Mouse (Mus musculus): ENCODE data around the gene Smim4. TPM values are rescaled to one million over a fixed set of nuclear protein-coding genes. Genes with fewer than 3 reads are reported as not detected.

Gene Smim4
- polyA plus RNA-seq, 1 experiment from 2014 or later: 65.7 TPM

GRCm38 (mm10) chr14:31112187-31112586, 16.6 kb downstream of the Smim4 start:
- Histone ChIP-seq H3K27me3 (no peaks in the 10 kb centered on the region), H3K9ac (replicated peaks) (no peak overlapping the region), H3K4me3 (replicated peaks) (no peak overlapping the region), H3K9me3 (no peaks in the 10 kb centered on the region), H3K36me3 (peaks cover 95% of the 10 kb centered on the region), H3K4me1 (replicated peaks) (no peaks in the 10 kb centered on the region), H3K27ac (no peak overlapping the region), H3K4me2 (no peak overlapping the region)
- 84% methylated on average over 5 of the region's 5 CpGs for WGBS
- ATAC-seq (ENCODE audit: insufficient number of reproducible peaks, insufficient read depth, low FRiP score, low TSS enrichment, low read depth): no peak

- peaks cover 95% of the 10 kb centered on the region for H3K36me3 ChIP-seq
- no peaks in the 10 kb centered on the region for H3K27me3 ChIP-seq
- ATAC-seq (ENCODE audit: insufficient number of reproducible peaks, insufficient read depth, low FRiP score, low TSS enrichment, low read depth): no peak
- H3K4me2 ChIP-seq: no peak overlapping the region
- no peak overlapping the region for H3K9ac ChIP-seq (replicated peaks)
- H3K4me3 ChIP-seq (replicated peaks): no peak overlapping the region
- no peaks in the 10 kb centered on the region for H3K4me1 ChIP-seq (replicated peaks)
- H3K9me3 ChIP-seq: no peaks in the 10 kb centered on the region
- WGBS: 78% methylated on average over 3 of the region's 3 CpGs
- H3K27ac ChIP-seq: no peak overlapping the region
Observed at GRCm38 (mm10) chr14:31110613-31111012, 18.1 kb downstream of the Smim4 start.

GRCm38 (mm10) chr14:31105156-31105555, 23.6 kb downstream of the Smim4 start:
- Histone ChIP-seq H3K27me3 (no peaks in the 10 kb centered on the region), H3K4me1 (replicated peaks) (no peaks in the 10 kb centered on the region), H3K27ac (no peak overlapping the region), H3K36me3 (peaks cover 74% of the 10 kb centered on the region), H3K4me3 (replicated peaks) (no peak overlapping the region), H3K9ac (replicated peaks) (no peak overlapping the region), H3K9me3 (no peaks in the 10 kb centered on the region), H3K4me2 (no peak overlapping the region)
- 82% methylated on average over 2 of the region's 2 CpGs for WGBS
- no peak for ATAC-seq (ENCODE audit: insufficient number of reproducible peaks, insufficient read depth, low FRiP score, low TSS enrichment, low read depth)

GRCm38 (mm10) chr14:31089918-31090317, 38.8 kb downstream of the Smim4 start:
- no peak for ATAC-seq (ENCODE audit: insufficient number of reproducible peaks, insufficient read depth, low FRiP score, low TSS enrichment, low read depth)

GRCm38 (mm10) chr14:31088515-31088914, 40.2 kb downstream of the Smim4 start:
- Histone ChIP-seq H3K9ac (replicated peaks) (no peak overlapping the region), H3K36me3 (peaks cover 87% of the 10 kb centered on the region), H3K27me3 (no peaks in the 10 kb centered on the region), H3K4me3 (replicated peaks) (no peak overlapping the region), H3K4me2 (no peak overlapping the region), H3K9me3 (no peaks in the 10 kb centered on the region), H3K4me1 (replicated peaks) (no peaks in the 10 kb centered on the region), H3K27ac (no peak overlapping the region)
- ATAC-seq (ENCODE audit: insufficient number of reproducible peaks, insufficient read depth, low FRiP score, low TSS enrichment, low read depth): no peak
- 98% methylated on average over 2 of the region's 2 CpGs for WGBS

More at GRCm38 (mm10) chr14:31089918-31090317, 38.8 kb downstream of the Smim4 start:
- 85% methylated on average over 1 of the region's 1 CpGs for WGBS
- H3K4me2 ChIP-seq: no peak overlapping the region
- H3K4me3 ChIP-seq (replicated peaks): no peak overlapping the region
- H3K27ac ChIP-seq: no peak overlapping the region
- H3K4me1 ChIP-seq (replicated peaks): no peaks in the 10 kb centered on the region
- H3K9ac ChIP-seq (replicated peaks): no peak overlapping the region
- no peaks in the 10 kb centered on the region for H3K9me3 ChIP-seq
- H3K36me3 ChIP-seq: peaks cover 92% of the 10 kb centered on the region
- no peaks in the 10 kb centered on the region for H3K27me3 ChIP-seq

GRCm38 (mm10) chr14:31087433-31087832, 41.3 kb downstream of the Smim4 start:
- Histone ChIP-seq H3K4me2 (no peak overlapping the region), H3K27ac (no peak overlapping the region), H3K27me3 (no peaks in the 10 kb centered on the region), H3K9ac (replicated peaks) (no peak overlapping the region), H3K9me3 (no peaks in the 10 kb centered on the region), H3K4me1 (replicated peaks) (no peaks in the 10 kb centered on the region), H3K36me3 (peaks cover 87% of the 10 kb centered on the region), H3K4me3 (replicated peaks) (no peak overlapping the region)
- WGBS: 81% methylated on average over 6 of the region's 6 CpGs
- ATAC-seq (ENCODE audit: insufficient number of reproducible peaks, insufficient read depth, low FRiP score, low TSS enrichment, low read depth): no peak

GRCm38 (mm10) chr14:31081147-31081546, 47.6 kb downstream of the Smim4 start:
- no peaks in the 10 kb centered on the region for H3K9me3 ChIP-seq
- H3K36me3 ChIP-seq: peaks cover 79% of the 10 kb centered on the region
- H3K27me3 ChIP-seq: no peaks in the 10 kb centered on the region
- no peaks in the 10 kb centered on the region for H3K4me1 ChIP-seq (replicated peaks)
- no peak overlapping the region for H3K9ac ChIP-seq (replicated peaks)
- no peak overlapping the region for H3K27ac ChIP-seq
- H3K4me3 ChIP-seq (replicated peaks): no peak overlapping the region
- ATAC-seq (ENCODE audit: insufficient number of reproducible peaks, insufficient read depth, low FRiP score, low TSS enrichment, low read depth): no peak
- H3K4me2 ChIP-seq: no peak overlapping the region

GRCm38 (mm10) chr14:31079313-31080028, 49.3 kb downstream of the Smim4 start:
- H3K9me3 ChIP-seq: no peaks in the 10 kb centered on the region
- peak overlapping the region; percentile 4; the same call in 1 of the 2 replicates for H3K27ac ChIP-seq
- no peak for ATAC-seq (ENCODE audit: insufficient number of reproducible peaks, insufficient read depth, low FRiP score, low TSS enrichment, low read depth)
- H3K36me3 ChIP-seq: peaks cover 82% of the 10 kb centered on the region
- H3K9ac ChIP-seq (replicated peaks): no peak overlapping the region
- no peaks in the 10 kb centered on the region for H3K4me1 ChIP-seq (replicated peaks)
- no peak overlapping the region for H3K4me2 ChIP-seq
- H3K4me3 ChIP-seq (replicated peaks): no peak overlapping the region
- no peaks in the 10 kb centered on the region for H3K27me3 ChIP-seq
- WGBS: 93% methylated on average over 3 of the region's 3 CpGs

GRCm38 (mm10) chr14:31078597-31079208, 50.1 kb downstream of the Smim4 start:
- Histone ChIP-seq H3K36me3 (peaks cover 86% of the 10 kb centered on the region), H3K4me1 (replicated peaks) (no peaks in the 10 kb centered on the region), H3K27me3 (no peaks in the 10 kb centered on the region), H3K9ac (replicated peaks) (no peak overlapping the region), H3K27ac (peak overlapping the region; percentile 4; the same call in 1 of the 2 replicates), H3K4me3 (replicated peaks) (no peak overlapping the region), H3K4me2 (no peak overlapping the region), H3K9me3 (no peaks in the 10 kb centered on the region)
- WGBS: 97% methylated on average over 3 of the region's 3 CpGs
- no peak for ATAC-seq (ENCODE audit: insufficient number of reproducible peaks, insufficient read depth, low FRiP score, low TSS enrichment, low read depth)

GRCm38 (mm10) chr14:31069086-31069733, 59.5 kb downstream of the Smim4 start:
- H3K4me2 ChIP-seq: no peak overlapping the region
- 96% methylated on average over 4 of the region's 4 CpGs for WGBS
- H3K36me3 ChIP-seq: peaks cover 81% of the 10 kb centered on the region
- no peak overlapping the region for H3K27ac ChIP-seq
- ATAC-seq (ENCODE audit: insufficient number of reproducible peaks, insufficient read depth, low FRiP score, low TSS enrichment, low read depth): no peak
- no peaks in the 10 kb centered on the region for H3K9me3 ChIP-seq
- no peaks in the 10 kb centered on the region for H3K4me1 ChIP-seq (replicated peaks)
- no peak overlapping the region for H3K4me3 ChIP-seq (replicated peaks)
- H3K9ac ChIP-seq (replicated peaks): no peak overlapping the region
- H3K27me3 ChIP-seq: no peaks in the 10 kb centered on the region

GRCm38 (mm10) chr14:31062277-31062676, 66.5 kb downstream of the Smim4 start:
- Histone ChIP-seq H3K4me3 (replicated peaks) (no peak overlapping the region), H3K27me3 (no peaks in the 10 kb centered on the region), H3K9me3 (no peaks in the 10 kb centered on the region), H3K4me1 (replicated peaks) (no peaks in the 10 kb centered on the region), H3K36me3 (peaks cover 78% of the 10 kb centered on the region), H3K4me2 (no peak overlapping the region), H3K27ac (no peak overlapping the region), H3K9ac (replicated peaks) (no peak overlapping the region)
- WGBS: 78% methylated on average over 1 of the region's 1 CpGs
- no peak for ATAC-seq (ENCODE audit: insufficient number of reproducible peaks, insufficient read depth, low FRiP score, low TSS enrichment, low read depth)
